Mouse (Mus musculus) T-helper 1 cell (primary cell): Measurements from ENCODE around the gene Tmem19.

Experiments used
- in situ Hi-C: fragments of 300-600 bp; cut with MboI, MseI; formaldehyde crosslinking; loops from one replicate; pipeline ENCODE4 v1.15.1; 2025; ENCODE audit warnings: high pct_unique_total_duplicates

The Tmem19 gene

GRCm38 (mm10) chr10:115361840-115362622 is at the start of gene Tmem19:
Gene Tmem19 (minus strand): TSS chr10:115362501.
- in situ Hi-C loops, result loop anchor here (25.0 kb wide), 1 partner anchor 1225 kb away; the partner anchor contains the start of gene Cnot2

GRCm38 (mm10) chr10:115406393-115406792 is 44.1 kb upstream of the Tmem19 start:
- in situ Hi-C loops, result no loop called here

- in situ Hi-C loops, result loop anchor here (25.0 kb wide), 1 partner anchor 1970 kb away; no protein-coding TSS in a partner anchor
These were observed 29.6 kb upstream of the Tmem19 start for GRCm38 (mm10) chr10:115391896-115392295.

- in situ Hi-C loops, result loop anchor here (25.0 kb wide), 1 partner anchor 1971 kb away; no protein-coding TSS in a partner anchor
These were observed 28.8 kb upstream of the Tmem19 start for GRCm38 (mm10) chr10:115391076-115391475.

GRCm38 (mm10) chr10:115387891-115388290 is 25.6 kb upstream of the Tmem19 start:
- in situ Hi-C loops, result loop anchor here (5.0 to 25.0 kb wide), 2 partner anchors 56 to 1974 kb away; no protein-coding TSS in a partner anchor

- in situ Hi-C loops, result loop anchor here (5.0 to 25.0 kb wide), 2 partner anchors 53 to 1977 kb away; no protein-coding TSS in a partner anchor
These were observed 23.0 kb upstream of the Tmem19 start for GRCm38 (mm10) chr10:115385018-115386002.

GRCm38 (mm10) chr10:115384221-115385017 is 22.1 kb upstream of the Tmem19 start, which contains the start of the genes Thap2 and Zfc3h1:
Gene Thap2 (minus strand): TSS chr10:115384443.
Gene Zfc3h1 (plus strand): TSS chr10:115384959.
- in situ Hi-C loops, result loop anchor here (5.0 to 25.0 kb wide), 2 partner anchors 52 to 1978 kb away; no protein-coding TSS in a partner anchor

- in situ Hi-C loops, result loop anchor here (25.0 kb wide), 1 partner anchor 1979 kb away; no protein-coding TSS in a partner anchor
These were observed 21.4 kb upstream of the Tmem19 start for GRCm38 (mm10) chr10:115383644-115384220.

GRCm38 (mm10) chr10:115382846-115383643 is 20.7 kb upstream of the Tmem19 start:
- in situ Hi-C loops, result loop anchor here (25.0 kb wide), 1 partner anchor 1979 kb away; no protein-coding TSS in a partner anchor

GRCm38 (mm10) chr10:115381506-115382084 is 19.3 kb upstream of the Tmem19 start:
- in situ Hi-C loops, result loop anchor here (25.0 kb wide), 1 partner anchor 1981 kb away; no protein-coding TSS in a partner anchor

GRCm38 (mm10) chr10:115363151-115363550 is 850 bp upstream of the Tmem19 start:
- in situ Hi-C loops, result loop anchor here (25.0 kb wide), 1 partner anchor 1224 kb away; the partner anchor contains the start of gene Cnot2

GRCm38 (mm10) chr10:115362623-115362964 is 293 bp upstream of the Tmem19 start:
- in situ Hi-C loops, result loop anchor here (25.0 kb wide), 1 partner anchor 1225 kb away; the partner anchor contains the start of gene Cnot2

- in situ Hi-C loops, result loop anchor here (25.0 kb wide), 1 partner anchor 1228 kb away; the partner anchor contains the start of gene Cnot2
These were observed 3.2 kb downstream of the Tmem19 start for GRCm38 (mm10) chr10:115359066-115359465.

GRCm38 (mm10) chr10:115358216-115358919 is 3.9 kb downstream of the Tmem19 start:
- in situ Hi-C loops, result loop anchor here (25.0 kb wide), 1 partner anchor 1229 kb away; the partner anchor contains the start of gene Cnot2

- in situ Hi-C loops, result loop anchor here (25.0 kb wide), 1 partner anchor 1231 kb away; the partner anchor contains the start of gene Cnot2
These were observed 6.2 kb downstream of the Tmem19 start for GRCm38 (mm10) chr10:115356106-115356505.

GRCm38 (mm10) chr10:115355016-115355415 is 7.3 kb downstream of the Tmem19 start:
- in situ Hi-C loops, result loop anchor here (25.0 kb wide), 1 partner anchor 1232 kb away; the partner anchor contains the start of gene Cnot2

GRCm38 (mm10) chr10:115354553-115354952 is 7.7 kb downstream of the Tmem19 start:
- in situ Hi-C loops, result loop anchor here (25.0 kb wide), 1 partner anchor 1233 kb away; the partner anchor contains the start of gene Cnot2
